Mouse (Mus musculus): ENCODE data around the gene Rpusd3. TPM values are rescaled to one million over a fixed set of nuclear protein-coding genes. Genes with fewer than 3 reads are reported as not detected.

Gene Rpusd3
- total RNA-seq, 2 experiments from 2014 or later = 13.4 to 16.5 TPM

Small RNA genes within 50 kb of the gene (microRNA-seq; reads per million reads assigned to microRNA genes)
- gene Gm24387 = 0 reads per million in 2 experiments

Other genes starting within 250 kb of the Rpusd3 start
- 10 to 100 TPM; 98.3 to 98.4 TPM for gene Lhfpl4, start 224.0 kb downstream of the Rpusd3 start, total RNA-seq (2021)
- 10 to 100 TPM; 21.3 to 21.6 TPM for gene Mtmr14, start 181.5 kb downstream of the Rpusd3 start, total RNA-seq (2021)
- 10 to 100 TPM; 48.3 to 66.5 TPM for gene Cpne9, start 137.0 kb downstream of the Rpusd3 start, total RNA-seq (2021)
- 10 to 100 TPM; 25.7 to 26.9 TPM for gene Brpf1, start 112.2 kb downstream of the Rpusd3 start, total RNA-seq (2021)
- gene Ogg1, start 92.4 kb downstream of the Rpusd3 start, total RNA-seq (2021) = 1 to 10 TPM; 4.9 to 5.8 TPM
- gene Camk1, start 75.4 kb downstream of the Rpusd3 start, total RNA-seq (2021) = 100 to 1,000 TPM; 102 to 109 TPM
- gene Tada3, start 41.5 kb downstream of the Rpusd3 start, total RNA-seq (2021) = 10 to 100 TPM; 48.6 to 56.8 TPM
- 100 to 1,000 TPM; 285 to 296 TPM for gene Arpc4, start 41.2 kb downstream of the Rpusd3 start, total RNA-seq (2021)
- gene Ttll3, start 30.1 kb downstream of the Rpusd3 start, total RNA-seq (2021) = 1 to 10 TPM; 6.5 to 7.8 TPM
- gene Cidec, start 16.4 kb upstream of the Rpusd3 start, total RNA-seq (2021) = not detected
- gene Jagn1, start 23.2 kb upstream of the Rpusd3 start, total RNA-seq (2021) = 10 to 100 TPM; 47.9 to 48.3 TPM
- under 1 TPM; 0.53 to 0.55 TPM for gene Il17re, start 39.1 kb upstream of the Rpusd3 start, total RNA-seq (2021)
- 1 to 10 TPM; 3.9 to 5.4 TPM for gene Il17rc, start 52.1 kb upstream of the Rpusd3 start, total RNA-seq (2021)
- 100 to 1,000 TPM; 107 to 111 TPM for gene Creld1, start 64.0 kb upstream of the Rpusd3 start, total RNA-seq (2021)
- 10 to 100 TPM; 48.0 to 48.6 TPM for gene Prrt3, start 82.6 kb upstream of the Rpusd3 start, total RNA-seq (2021)
- 10 to 100 TPM; 85.3 to 86.4 TPM for gene Emc3, start 112.3 kb upstream of the Rpusd3 start, total RNA-seq (2021)
- gene Fancd2, start 112.3 kb upstream of the Rpusd3 start, total RNA-seq (2021) = 1 to 10 TPM; 2.2 to 3.2 TPM
- under 1 TPM in 1 of 2 experiments, not detected in 1; 0.42 TPM for gene Fancd2os, start 181.4 kb upstream of the Rpusd3 start, total RNA-seq (2021)
- gene Brk1, start 185.4 kb upstream of the Rpusd3 start, total RNA-seq (2021) = 100 to 1,000 TPM; 236 to 243 TPM
- 10 to 100 TPM; 48.4 to 51.9 TPM for gene Vhl, start 204.6 kb upstream of the Rpusd3 start, total RNA-seq (2021)
- gene Irak2, start 219.1 kb upstream of the Rpusd3 start, total RNA-seq (2021) = 10 to 100 TPM; 19.5 to 23.5 TPM